ENCODE assay signal across 22 mouse cellular contexts in genomic region chr2:27187531-27187930, GRCm38 (mm10). TPM values are rescaled to one million over a fixed set of nuclear protein-coding genes. Genes with fewer than 3 reads are reported as not detected.
DNase-seq lines count a peak whose midpoint lies in the region; ATAC-seq and TF ChIP-seq lines count a peak whose summit lies in the region.
"Had no signal": no experiment of that assay in that cellular context is flagged by ENCODE, and none has a peak within 500 bp of the region (broad histone marks: within the 10 kb centered on the region; RNA-seq: fewer than 3 reads in every experiment).

No protein-coding gene starts in this region.

- no peaks in the 10 kb centered on the region for H3K79me2 ChIP-seq in CH12.LX (replicated peaks; ENCODE audit: control insufficient read depth, extremely low read depth, insufficient read depth, poor library complexity, severe bottlenecking)

- no peak overlapping the region for H3K9ac ChIP-seq in heart, embryonic 16.5 days (ENCODE audit: low read length)
- H3K9ac ChIP-seq in CH12.LX (ENCODE audit: insufficient read depth, low read depth), result no peak overlapping the region
- H3K9ac ChIP-seq in forebrain, postnatal 0 days, result no peak overlapping the region
- H3K9ac ChIP-seq: forebrain, embryonic 12.5 days had no signal

- no peak overlapping the region for H3K4me2 ChIP-seq in heart, embryonic 16.5 days (ENCODE audit: low read depth, low read length)
- H3K4me2 ChIP-seq in CH12.LX (ENCODE audit: insufficient read depth, low read depth, poor library complexity, severe bottlenecking), result no peak overlapping the region
- no peak overlapping the region for H3K4me2 ChIP-seq in forebrain, postnatal 0 days (ENCODE audit: low read depth)
- H3K4me2 ChIP-seq: forebrain, embryonic 12.5 days had no signal

- dilution Hi-C loops in CH12.LX (cut with MboI; ENCODE audit: extremely low pct_ligation_motif_present, extremely low pct_unique_long_range_greater_than_20kb, low sequenced_read_pairs), result no loop called here

- no peak overlapping the region for H3K27ac ChIP-seq in heart, embryonic 16.5 days (ENCODE audit: low read length)
- H3K27ac ChIP-seq in CH12.LX (ENCODE audit: insufficient read depth, low read depth), result no peak overlapping the region
- H3K27ac ChIP-seq in forebrain, postnatal 0 days (ENCODE audit: low read depth, low read length), result no peak overlapping the region
- H3K27ac ChIP-seq: forebrain, embryonic 12.5 days; layer of hippocampus, adult 2 months had no signal

- TF ChIP-seq CTCF in CH12.LX (conservative IDR thresholded peaks at IDR 0.05 in 1 of 2, IDR thresholded peaks at IDR 0.05 in 1 of 2; ENCODE audit: low read depth in 2 of 2, low read length in 2 of 2), result no peak
- TF ChIP-seq CTCF in forebrain, postnatal 0 days (IDR thresholded peaks at IDR 0.05; ENCODE audit: low read depth), result no peak

- DNase-seq in heart, adult 11 months, result no peak
- DNase-seq in B cell, adult 2 months, result peak; percentile 14 to 31
- DNase-seq in CH12.LX (ENCODE audit: extremely low read depth), result peak; percentile 31
- peak; percentile 76 for DNase-seq in naive thymus-derived CD4-positive, alpha-beta T cell, adult 2 months (ENCODE audit: low read depth)
- no peak for DNase-seq in forebrain, postnatal 0 days
- DNase-seq in adrenal gland, postnatal 10 days, result no peak
- DNase-seq: cerebellum, adult 2 months; cerebellum, postnatal 36 days; gastrocnemius, postnatal 25 days; heart, postnatal 4 days; kidney, adult 2 months; kidney, postnatal 14 days; lung, adult 18-20 months; lung, postnatal 14 days; midbrain, embryonic 14.5 days had no signal

- TF ChIP-seq EP300 in CH12.LX (IDR thresholded peaks at IDR 0.05; ENCODE audit: low read length), result no peak

- no peaks in the 10 kb centered on the region for H3K27me3 ChIP-seq in heart, embryonic 16.5 days (ENCODE audit: control insufficient read depth, insufficient read depth, low read length)
- peaks cover 58% of the 10 kb centered on the region for H3K27me3 ChIP-seq in CH12.LX (replicated peaks)
- H3K27me3 ChIP-seq in forebrain, postnatal 0 days (ENCODE audit: insufficient read depth, low read length), result no peaks in the 10 kb centered on the region
- H3K27me3 ChIP-seq: forebrain, embryonic 12.5 days had no signal

- no peaks in the 10 kb centered on the region for H3K36me3 ChIP-seq in heart, embryonic 16.5 days (ENCODE audit: control insufficient read depth, insufficient read depth)
- H3K36me3 ChIP-seq in CH12.LX (replicated peaks in 1 of 2; ENCODE audit: control insufficient read depth in 1 of 2, insufficient read depth in 1 of 2, low read length in 1 of 2), result no peaks in the 10 kb centered on the region
- H3K36me3 ChIP-seq in forebrain, postnatal 0 days (ENCODE audit: insufficient read depth), result no peaks in the 10 kb centered on the region
- H3K36me3 ChIP-seq: forebrain, embryonic 12.5 days had no signal

- TF ChIP-seq RAD21 in CH12.LX (IDR thresholded peaks at IDR 0.05; ENCODE audit: low read depth, low read length), result no peak

- TF ChIP-seq POLR2A in CH12.LX (IDR thresholded peaks at IDR 0.05; ENCODE audit: low read depth, low read length), result no peak

- H3K4me1 ChIP-seq in heart, embryonic 16.5 days (ENCODE audit: control insufficient read depth, insufficient read depth, low read length), result peaks cover 24% of the 10 kb centered on the region
- H3K4me1 ChIP-seq in CH12.LX (ENCODE audit: control insufficient read depth in 1 of 2, insufficient read depth in 2 of 2), result peaks cover 4 to 16% of the 10 kb centered on the region in 2 experiments; a peak in 3 of 4 replicates
- no peaks in the 10 kb centered on the region for H3K4me1 ChIP-seq in forebrain, postnatal 0 days (ENCODE audit: insufficient read depth)
- H3K4me1 ChIP-seq: forebrain, embryonic 12.5 days had no signal

- WGBS in heart, embryonic 16.5 days, result 46% methylated on average over 6 of the region's 6 CpGs
- WGBS in forebrain, postnatal 0 days, result 80% methylated on average over 6 of the region's 6 CpGs

- in situ Hi-C loops in CH12.LX (cut with MboI; ENCODE audit: low pct_ligation_motif_present, low pct_unique_long_range_greater_than_20kb, low sequenced_read_pairs), result no loop called here

- H3K9me3 ChIP-seq in heart, embryonic 16.5 days (replicated peaks; ENCODE audit: control insufficient read depth, low read length), result no peaks in the 10 kb centered on the region
- H3K9me3 ChIP-seq in CH12.LX (replicated peaks; ENCODE audit: low read length), result no peaks in the 10 kb centered on the region
- no peaks in the 10 kb centered on the region for H3K9me3 ChIP-seq in forebrain, postnatal 0 days (ENCODE audit: low read length)
- H3K9me3 ChIP-seq: forebrain, embryonic 12.5 days; megakaryocyte, embryonic 14.5 days had no signal

- no peak overlapping the region for H3K4me3 ChIP-seq in heart, embryonic 16.5 days (ENCODE audit: low read length)
- H3K4me3 ChIP-seq in CH12.LX (replicated peaks in 1 of 3; ENCODE audit: low read depth in 2 of 3, low read length in 2 of 3, poor library complexity in 1 of 3), result no peak overlapping the region
- no peak overlapping the region for H3K4me3 ChIP-seq in forebrain, postnatal 0 days (ENCODE audit: low read depth, low read length)
- H3K4me3 ChIP-seq: forebrain, embryonic 12.5 days; layer of hippocampus, adult 2 months; myocyte had no signal

- ATAC-seq in heart, embryonic 16.5 days (replicated peaks; ENCODE audit: extremely low read depth, insufficient read depth, low FRiP score), result 0 out of 2 replicates have a peak, but pooled peaks have one; percentile 34
- no peak for ATAC-seq in forebrain, postnatal 0 days

TF ChIP-seq in CH12.LX, 34 proteins besides CTCF, POLR2A, EP300 and RAD21:
- TF ChIP-seq SIN3A (IDR thresholded peaks at IDR 0.05; ENCODE audit: low read length) (no peak), BHLHE40 (IDR thresholded peaks at IDR 0.05; ENCODE audit: low read depth, low read length) (peak; percentile 92), ZNF384 (IDR thresholded peaks at IDR 0.05; ENCODE audit: low read depth, low read length) (peak; percentile 28; the same call in 1 of the 2 replicates), ETS1 (conservative IDR thresholded peaks at IDR 0.05; ENCODE audit: low read depth, low read length) (peak; percentile 51)
TF ChIP-seq in CH12.LX: peak in this region for 3.

RNA-seq across cellular contexts. Expression of gene Dbh, which starts 22.5 kb away (rescaled TPM):
- polyA plus RNA-seq in heart, embryonic 16.5 days (2015; fragmentation: Nextera tagmentation; extraction: Ambion mirVana), result 0.72 and 0.80 TPM in 2 replicates
- not detected in 2 replicates for total RNA-seq in CH12.LX (2012; rRNA removed)
- not detected in 2 replicates for total RNA-seq in CH12.LX (2014; rRNA removed)
- polyA plus RNA-seq in CH12.LX (2012; ENCODE audit: insufficient read length, low read depth), result not detected in 2 replicates
- 0.05 and 0.15 TPM in 2 replicates for total RNA-seq in forebrain, postnatal 0 days (2014; rRNA removed)
- 0.09 and 0.15 TPM in 2 replicates for polyA plus RNA-seq in forebrain, postnatal 0 days (2015; fragmentation: Nextera tagmentation; extraction: Ambion mirVana)
- total RNA-seq in adrenal gland, postnatal 10 days (2021), result 100 to 1,000 TPM; 330 to 339 TPM
- total RNA-seq: gastrocnemius, postnatal 25 days; MEL had no signal
- polyA plus RNA-seq: forebrain, embryonic 12.5 days had no signal

RNA-seq across cellular contexts. Expression of gene Fam163b, which starts 45.2 kb away (rescaled TPM):
- polyA plus RNA-seq in heart, embryonic 16.5 days (2015; fragmentation: Nextera tagmentation; extraction: Ambion mirVana), result 0.70 and 0.91 TPM in 2 replicates
- total RNA-seq in CH12.LX (2012; rRNA removed) (not detected in 2 replicates), CH12.LX (2014; rRNA removed) (not detected in 2 replicates)
- polyA plus RNA-seq in CH12.LX (2012; ENCODE audit: insufficient read length, low read depth), result not detected in 2 replicates
- 7.5 and 7.8 TPM in 2 replicates for total RNA-seq in forebrain, postnatal 0 days (2014; rRNA removed)
- 23.9 and 26.2 TPM in 2 replicates for polyA plus RNA-seq in forebrain, postnatal 0 days (2015; fragmentation: Nextera tagmentation; extraction: Ambion mirVana)
- total RNA-seq in adrenal gland, postnatal 10 days (2021), result 1 to 10 TPM; 2.0 TPM
- total RNA-seq: gastrocnemius, postnatal 25 days; MEL had no signal
- polyA plus RNA-seq: C2C12 had no signal

Comparison
In these comparisons a context has a peak if more than half of its experiments do, and no peak if none do; other contexts are left out.
1. DNase-seq: peak in B cell, adult 2 months (2 of 2), CH12.LX (single experiment) and naive thymus-derived CD4-positive, alpha-beta T cell, adult 2 months (single experiment); none in heart, adult 11 months (single experiment), forebrain, postnatal 0 days (single experiment) and adrenal gland, postnatal 10 days (single experiment).
2. RNA of gene Dbh, which starts 22.5 kb away (total RNA-seq): 330 to 339 TPM in adrenal gland, postnatal 10 days; 0.05 to 0.15 TPM in forebrain, postnatal 0 days and not detected in CH12.LX; every median in the first group is over 100 times any median in the second.